Mouse (Mus musculus) ES-E14 (cell line): ENCODE results near the gene Fndc4. TPM values are rescaled to one million over a fixed set of nuclear protein-coding genes. Genes with fewer than 3 reads are reported as not detected.

Experiments
- DNase-seq: peaks from one replicate; pipeline ENCODE4 v3.0.0-alpha.2; 2013; ENCODE audit warnings: low read depth, low spot score
- H3K27ac ChIP-seq: 2 replicates; pipeline ENCODE4 v1.5.1; 2012; ENCODE audit warnings: low read depth, mild to moderate bottlenecking, low read length, moderate library complexity, mixed read lengths; ENCODE audit not compliant: poor library complexity, insufficient read depth, severe bottlenecking
- H3K36me3 ChIP-seq: 2 replicates; pipeline ENCODE4 v1.6.1; 2012; ENCODE audit warnings: mild to moderate bottlenecking, low read length, moderate library complexity, mixed read lengths; ENCODE audit not compliant: control insufficient read depth, poor library complexity, insufficient read depth, severe bottlenecking
- H3K4me1 ChIP-seq, 2 experiments: fragments of 150-350 bp in 1 of 2; sonication (generic) in 1 of 2; 2 replicates each; pipeline ENCODE4 v1.6.1; 2012; ENCODE audit warnings: low read length in 2 of 2, mild to moderate bottlenecking in 1 of 2, mixed read lengths in 1 of 2; ENCODE audit not compliant: control insufficient read depth in 2 of 2, insufficient read depth in 2 of 2, poor library complexity in 1 of 2
- H3K4me3 ChIP-seq, 2 experiments: fragments of 150-350 bp in 1 of 2; sonication (generic) in 1 of 2; 2 replicates each; pipeline ENCODE4 v1.5.1; 2012; ENCODE audit warnings: low read length in 2 of 2, low read depth in 1 of 2, mild to moderate bottlenecking in 1 of 2, mixed read lengths in 1 of 2; ENCODE audit not compliant: insufficient read depth in 1 of 2, poor library complexity in 1 of 2, severe bottlenecking in 1 of 2
- H3K9ac ChIP-seq: 2 replicates; pipeline ENCODE4 v1.6.1; 2012; ENCODE audit warnings: low read depth, mild to moderate bottlenecking, low read length, mixed read lengths; ENCODE audit not compliant: poor library complexity, insufficient read depth, severe bottlenecking
- H3K9me3 ChIP-seq: fragments of 150-350 bp; sonication (generic); 2 replicates; pipeline ENCODE4 v1.6.1; 2012; ENCODE audit warnings: low read depth, mild to moderate bottlenecking, low read length; ENCODE audit not compliant: control insufficient read depth, insufficient read depth
- CHD2 ChIP-seq: IDR thresholded peaks from 2 replicates; pipeline ENCODE4 v1.6.1; 2014; ENCODE audit warnings: mild to moderate bottlenecking, low read depth, low read length, inconsistent platforms
- HCFC1 ChIP-seq: IDR thresholded peaks from 2 replicates; pipeline ENCODE4 v1.6.1; 2012; ENCODE audit warnings: low read length, inconsistent platforms, borderline replicate concordance; ENCODE audit not compliant: insufficient read depth
- MAFK ChIP-seq: IDR thresholded peaks from 2 replicates; pipeline ENCODE4 v1.6.1; 2014; ENCODE audit warnings: mild to moderate bottlenecking, low read depth, low read length, inconsistent platforms; ENCODE audit not compliant: insufficient read depth
- ZC3H11A ChIP-seq: IDR thresholded peaks from 2 replicates; pipeline ENCODE4 v1.6.1; 2012; ENCODE audit warnings: low read depth, mild to moderate bottlenecking, inconsistent platforms, low read length, borderline replicate concordance
- ZNF384 ChIP-seq: IDR thresholded peaks from 2 replicates; pipeline ENCODE4 v1.6.1; 2012; ENCODE audit warnings: low read depth, low read length, inconsistent platforms
- in situ Hi-C, 2 experiments: fragments of 600-800 bp; cut with MboI; formaldehyde crosslinking; loops; one replicate each; pipeline ENCODE4 v1.15.1; 2025; ENCODE audit warnings: low sequenced_read_pairs in 2 of 2, inconsistent platforms in 1 of 2; ENCODE audit not compliant: unreplicated experiment in 2 of 2
- total RNA-seq: library from RNA; depleted of rRNA; stranded (reverse); fragments of 300-350 nt; gene quantifications from 2 replicates; pipeline ENCODE4 v1.2.3, GENCODE M21; 2012

The Fndc4 gene
- total RNA-seq, 1 experiment = 14.2 TPM

- no peaks in the 10 kb centered on the region for H3K4me1 ChIP-seq
- no peaks in the 10 kb centered on the region for H3K36me3 ChIP-seq
- H3K9me3 ChIP-seq = no peaks in the 10 kb centered on the region
- no peak overlapping the region for H3K9ac ChIP-seq
- H3K4me3 ChIP-seq = no peak overlapping the region
- TF ChIP-seq ZC3H11A (no peak), ZNF384 (no peak), CHD2 (no peak), MAFK (no peak), HCFC1 (no peak)
- in situ Hi-C loops = no loop called here
- DNase-seq = no peak
- H3K27ac ChIP-seq = no peak overlapping the region
Observed at GRCm38 (mm10) chr5:31312806-31313205, 16.9 kb upstream of the Fndc4 start.

DNA sequence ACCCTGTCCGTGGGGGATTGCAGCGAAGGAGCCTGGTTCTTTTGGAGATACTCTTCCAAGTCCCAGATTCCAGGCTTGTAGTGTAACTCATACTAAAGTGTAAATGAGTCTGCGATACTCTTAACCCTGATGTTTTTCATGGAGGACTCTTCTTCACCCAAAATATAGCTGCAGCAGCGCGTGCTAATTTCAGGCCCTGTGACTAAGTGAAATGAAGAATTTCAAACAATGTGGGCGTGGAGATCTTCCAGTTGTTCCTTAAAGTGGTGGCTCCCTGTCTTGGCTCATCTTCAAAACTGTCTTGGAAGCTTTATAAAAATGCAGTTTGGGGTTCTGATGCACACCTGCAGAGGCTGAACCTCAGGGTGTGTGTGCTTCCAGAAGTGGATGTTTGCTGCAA is 7.2 kb upstream of the Fndc4 start:
- Histone ChIP-seq H3K9me3 (no peaks in the 10 kb centered on the region), H3K27ac (no peak overlapping the region), H3K4me3 (no peak overlapping the region), H3K9ac (no peak overlapping the region), H3K36me3 (no peaks in the 10 kb centered on the region), H3K4me1 (no peaks in the 10 kb centered on the region)
- TF ChIP-seq ZC3H11A (no peak), CHD2 (no peak), ZNF384 (no peak), HCFC1 (no peak)
- in situ Hi-C loops = no loop called here
- no peak for DNase-seq

DNA sequence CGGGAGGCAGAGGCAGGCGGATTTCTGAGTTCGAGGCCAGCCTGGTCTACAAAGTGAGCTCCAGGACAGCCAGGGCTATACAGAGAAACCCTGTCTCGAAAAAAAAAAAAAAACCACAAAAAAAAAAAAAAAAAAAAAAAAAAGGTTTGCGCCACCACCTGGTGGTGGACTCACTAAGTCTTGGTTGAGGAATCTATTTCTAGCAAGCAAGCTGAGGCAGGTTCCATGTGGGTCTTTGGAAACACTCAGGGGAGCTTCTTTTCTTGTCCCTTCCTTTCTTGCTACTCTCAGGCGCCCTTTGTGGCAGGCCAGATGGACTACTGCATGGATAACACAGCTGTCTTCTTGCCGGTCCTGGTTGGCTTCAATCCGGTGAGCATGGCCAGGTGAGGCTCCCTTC is 6.0 kb upstream of the Fndc4 start:
- H3K36me3 ChIP-seq = no peaks in the 10 kb centered on the region
- H3K4me1 ChIP-seq = no peaks in the 10 kb centered on the region
- no peak overlapping the region for H3K9ac ChIP-seq
- H3K9me3 ChIP-seq = no peaks in the 10 kb centered on the region
- DNase-seq = no peak
- H3K27ac ChIP-seq = no peak overlapping the region
- H3K4me3 ChIP-seq = no peak overlapping the region
- in situ Hi-C loops = no loop called here
- TF ChIP-seq ZNF384 (peak; percentile 93), CHD2 (no peak)

DNA sequence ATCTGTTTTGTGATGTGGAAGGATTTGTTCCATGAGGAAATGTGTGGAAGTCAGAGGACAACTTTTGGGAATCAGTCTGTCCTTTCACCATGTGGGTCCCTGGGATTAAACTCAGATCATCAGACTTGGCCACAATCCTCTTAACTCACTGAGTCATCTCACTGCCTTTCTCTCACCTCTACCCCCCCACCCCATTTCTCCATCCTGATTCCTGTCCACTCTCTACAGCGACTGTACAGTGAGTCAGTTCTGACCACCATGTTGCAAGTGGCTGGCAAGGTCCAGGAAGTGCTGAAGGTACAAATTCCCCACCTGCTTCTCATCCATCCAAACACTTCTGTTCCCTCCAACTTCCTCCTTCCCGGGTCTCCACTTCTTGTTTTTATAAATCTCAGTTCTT is 2.6 kb upstream of the Fndc4 start:
- Histone ChIP-seq H3K36me3 (no peaks in the 10 kb centered on the region), H3K9me3 (no peaks in the 10 kb centered on the region), H3K4me1 (peaks cover 1 to 3% of the 10 kb centered on the region in 2 experiments; a peak in 1 of 4 replicates), H3K27ac (no peak overlapping the region), H3K4me3 (no peak overlapping the region), H3K9ac (no peak overlapping the region)
- TF ChIP-seq HCFC1 (no peak), ZNF384 (no peak), CHD2 (no peak), MAFK (no peak), ZC3H11A (no peak)
- DNase-seq = no peak
- in situ Hi-C loops = no loop called here

GRCm38 (mm10) chr5:31297981-31298380 is 2.1 kb upstream of the Fndc4 start:
- H3K27ac ChIP-seq = no peak overlapping the region
- H3K36me3 ChIP-seq = no peaks in the 10 kb centered on the region
- in situ Hi-C loops = no loop called here
- no peak for TF ChIP-seq ZNF384
- no peak for TF ChIP-seq CHD2
- no peak for TF ChIP-seq HCFC1
- TF ChIP-seq ZC3H11A = no peak
- TF ChIP-seq MAFK = no peak
- peaks cover 1 to 3% of the 10 kb centered on the region in 2 experiments; a peak in 1 of 4 replicates for H3K4me1 ChIP-seq
- no peak overlapping the region for H3K9ac ChIP-seq
- H3K9me3 ChIP-seq = no peaks in the 10 kb centered on the region
- DNase-seq = no peak
- H3K4me3 ChIP-seq = no peak overlapping the region
